Mouse (Mus musculus) MEL (cell line): ENCODE measurements around the gene Pi16. TPM values are rescaled to one million over a fixed set of nuclear protein-coding genes. Genes with fewer than 3 reads are reported as not detected.
"Not testable (repeated sequence)": the region's sequence is repeated elsewhere in the genome, so short reads cannot be mapped to it uniquely, and the experiment has no call there.

Experiments
- DNase-seq: peaks from one replicate; pipeline ENCODE4 v3.0.0; 2011; ENCODE audit warnings: low read depth, low spot score
- H3K27ac ChIP-seq: 2 replicates; pipeline ENCODE4 v1.5.1; 2012; ENCODE audit warnings: low read depth, mild to moderate bottlenecking, control low read depth, low read length, moderate library complexity; ENCODE audit not compliant: control insufficient read depth
- H3K27me3 ChIP-seq, 2 experiments: fragments of 150-350 bp in 1 of 2; sonication (generic) in 1 of 2; 2 replicates each; pipeline ENCODE4 v1.6.1; 2012; ENCODE audit warnings: low read length in 2 of 2, mild to moderate bottlenecking in 2 of 2, improper control_type of control experiment in 1 of 2, moderate library complexity in 1 of 2; ENCODE audit not compliant: insufficient read depth in 2 of 2, control insufficient read depth in 1 of 2
- H3K36me3 ChIP-seq, 2 experiments: 2 replicates each; pipeline ENCODE4 v1.6.1; 2012 to 2014; ENCODE audit warnings: low read length in 2 of 2, improper control_type of control experiment in 1 of 2, inconsistent platforms in 1 of 2, mild to moderate bottlenecking in 1 of 2; ENCODE audit not compliant: insufficient read depth in 2 of 2, control insufficient read depth in 1 of 2
- H3K4me1 ChIP-seq, 2 experiments: fragments of 150-350 bp in 1 of 2; sonication (generic) in 1 of 2; 2 replicates each; pipeline ENCODE4 v1.6.1; 2012; ENCODE audit warnings: low read length in 2 of 2, improper control_type of control experiment in 1 of 2, mild to moderate bottlenecking in 1 of 2; ENCODE audit not compliant: insufficient read depth in 2 of 2, control insufficient read depth in 1 of 2
- H3K4me3 ChIP-seq, 2 experiments: fragments of 150-350 bp in 1 of 2; sonication (generic) in 1 of 2; 2 replicates each; pipeline ENCODE4 v1.5.1; 2012; ENCODE audit warnings: low read depth in 2 of 2, low read length in 2 of 2, mild to moderate bottlenecking in 2 of 2, moderate library complexity in 2 of 2, control low read depth in 1 of 2, improper control_type of control experiment in 1 of 2; ENCODE audit not compliant: control insufficient read depth in 1 of 2, insufficient read depth in 1 of 2
- H3K79me2 ChIP-seq: 2 replicates; pipeline ENCODE4 v1.6.1; 2012; ENCODE audit warnings: mild to moderate bottlenecking, low read length, moderate library complexity; ENCODE audit not compliant: control insufficient read depth, poor library complexity, insufficient read depth
- H3K9ac ChIP-seq: 2 replicates; pipeline ENCODE4 v1.6.1; 2012; ENCODE audit warnings: low read depth, mild to moderate bottlenecking, control low read depth, low read length, moderate library complexity; ENCODE audit not compliant: control insufficient read depth, poor library complexity, severe bottlenecking
- H3K9me3 ChIP-seq: fragments of 150-350 bp; sonication (generic); replicated peaks from 2 replicates; pipeline ENCODE4 v1.6.1; 2012; ENCODE audit warnings: mild to moderate bottlenecking, low read length, improper control_type of control experiment, moderate library complexity; ENCODE audit not compliant: insufficient read depth
- CHD1 ChIP-seq: IDR thresholded peaks from 2 replicates; pipeline ENCODE4 v1.6.1; 2012; ENCODE audit warnings: low read depth, mild to moderate bottlenecking, inconsistent platforms, low read length, improper control_type of control experiment
- CHD2 ChIP-seq: IDR thresholded peaks from 2 replicates; pipeline ENCODE4 v1.6.1; 2011; ENCODE audit warnings: low read length, improper control_type of control experiment
- E2F4 ChIP-seq: IDR thresholded peaks from 2 replicates; pipeline ENCODE4 v1.6.1; 2011; ENCODE audit warnings: low read depth, low read length, improper control_type of control experiment, borderline replicate concordance
- EP300 ChIP-seq, 2 experiments: IDR thresholded peaks; 2 replicates each; pipeline ENCODE4 v1.6.1; 2011; ENCODE audit warnings: improper control_type of control experiment in 2 of 2, low read length in 2 of 2, low read depth in 1 of 2, mild to moderate bottlenecking in 1 of 2
- GABPA ChIP-seq: IDR thresholded peaks from 2 replicates; pipeline ENCODE4 v1.6.1; 2012; ENCODE audit warnings: low read depth, mild to moderate bottlenecking, inconsistent platforms, low read length, improper control_type of control experiment, moderate library complexity
- JUND ChIP-seq: IDR thresholded peaks from 2 replicates; pipeline ENCODE4 v1.6.1; 2011; ENCODE audit warnings: low read depth, mild to moderate bottlenecking, improper control_type of control experiment, low read length
- KAT2A ChIP-seq: conservative IDR thresholded peaks from 2 replicates; pipeline ENCODE4 v1.6.1; 2012; ENCODE audit warnings: low read depth, low read length, improper control_type of control experiment, inconsistent platforms
- MAFK ChIP-seq: IDR thresholded peaks from 2 replicates; pipeline ENCODE4 v1.6.1; 2011; ENCODE audit warnings: low read depth, mild to moderate bottlenecking, low read length, improper control_type of control experiment, borderline replicate concordance
- MAX ChIP-seq: IDR thresholded peaks from 2 replicates; pipeline ENCODE4 v1.6.1; 2011; ENCODE audit warnings: low read length, improper control_type of control experiment
- MXI1 ChIP-seq: IDR thresholded peaks from 2 replicates; pipeline ENCODE4 v1.6.1; 2011; ENCODE audit warnings: mild to moderate bottlenecking, low read depth, low read length, improper control_type of control experiment
- POLR2A ChIP-seq, 2 experiments: IDR thresholded peaks; 2 replicates each; pipeline ENCODE4 v1.6.1; 2011 to 2012; ENCODE audit warnings: low read length in 2 of 2, mild to moderate bottlenecking in 2 of 2, control low read depth in 1 of 2, improper control_type of control experiment in 1 of 2, low read depth in 1 of 2, moderate library complexity in 1 of 2; ENCODE audit not compliant: control insufficient read depth in 1 of 2, insufficient read depth in 1 of 2, poor library complexity in 1 of 2
- RAD21 ChIP-seq: IDR thresholded peaks from 2 replicates; pipeline ENCODE4 v1.6.1; 2011; ENCODE audit warnings: mild to moderate bottlenecking, low read depth, low read length, improper control_type of control experiment
- RCOR1 ChIP-seq: IDR thresholded peaks from 2 replicates; pipeline ENCODE4 v1.6.1; 2012; ENCODE audit warnings: low read depth, mild to moderate bottlenecking, inconsistent platforms, low read length, improper control_type of control experiment
- SIN3A ChIP-seq: IDR thresholded peaks from 2 replicates; pipeline ENCODE4 v1.6.1; 2012; ENCODE audit warnings: low read length, improper control_type of control experiment, inconsistent platforms
- TAL1 ChIP-seq: IDR thresholded peaks from 2 replicates; pipeline ENCODE4 v1.6.1; 2012; ENCODE audit warnings: mild to moderate bottlenecking, inconsistent platforms, low read length, moderate library complexity, mixed read lengths
- TBP ChIP-seq: IDR thresholded peaks from 2 replicates; pipeline ENCODE4 v1.8.0; 2011; ENCODE audit warnings: low read depth, low read length, improper control_type of control experiment
- UBTF ChIP-seq: IDR thresholded peaks from 2 replicates; pipeline ENCODE4 v1.6.1; 2012; ENCODE audit warnings: low read depth, mild to moderate bottlenecking, inconsistent platforms, low read length, improper control_type of control experiment, moderate library complexity, borderline replicate concordance; ENCODE audit not compliant: insufficient read depth
- USF2 ChIP-seq, 2 experiments: IDR thresholded peaks; 2 replicates each; pipeline ENCODE4 v1.6.1; 2011 to 2012; ENCODE audit warnings: improper control_type of control experiment in 2 of 2, low read length in 2 of 2, borderline replicate concordance in 1 of 2, inconsistent platforms in 1 of 2, low read depth in 1 of 2, mild to moderate bottlenecking in 1 of 2; ENCODE audit not compliant: insufficient read depth in 1 of 2
- ZC3H11A ChIP-seq: IDR thresholded peaks from 2 replicates; pipeline ENCODE4 v1.6.1; 2012; ENCODE audit warnings: low read depth, mild to moderate bottlenecking, inconsistent platforms, low read length, improper control_type of control experiment
- ZMIZ1 ChIP-seq: IDR thresholded peaks from 2 replicates; pipeline ENCODE4 v1.6.1; 2012; ENCODE audit warnings: low read depth, mild to moderate bottlenecking, inconsistent platforms, low read length, improper control_type of control experiment, moderate library complexity
- ZNF384 ChIP-seq: IDR thresholded peaks from 2 replicates; pipeline ENCODE4 v1.6.1; 2012; ENCODE audit warnings: low read depth, mild to moderate bottlenecking, inconsistent platforms, low read length, improper control_type of control experiment
- polyA plus RNA-seq, 2 experiments: library from polyadenylated mRNA; stranded (reverse) in 1 of 2; unstranded in 1 of 2; fragments of >175 nt in 1 of 2; fragments of >200 nt in 1 of 2; gene quantifications; 2 replicates each; pipeline versions ENCODE4 v1.2.1 to v1.2.4; 2012; ENCODE audit warnings: low replicate concordance in 2 of 2, low read depth in 1 of 2; ENCODE audit not compliant: insufficient read length in 2 of 2, insufficient read depth in 1 of 2, missing spikeins in 1 of 2
- total RNA-seq: library from RNA; depleted of rRNA; stranded (reverse); fragments of 300-350 nt; gene quantifications from 2 replicates; pipeline ENCODE4 v1.2.3, GENCODE M21; 2012; rRNA removed

Gene Pi16
- total RNA-seq, result 0.08 and 0.16 TPM in 2 replicates
- under 1 TPM in 1 of 2 experiments, not detected in 1; 0.42 TPM for polyA plus RNA-seq

DNA sequence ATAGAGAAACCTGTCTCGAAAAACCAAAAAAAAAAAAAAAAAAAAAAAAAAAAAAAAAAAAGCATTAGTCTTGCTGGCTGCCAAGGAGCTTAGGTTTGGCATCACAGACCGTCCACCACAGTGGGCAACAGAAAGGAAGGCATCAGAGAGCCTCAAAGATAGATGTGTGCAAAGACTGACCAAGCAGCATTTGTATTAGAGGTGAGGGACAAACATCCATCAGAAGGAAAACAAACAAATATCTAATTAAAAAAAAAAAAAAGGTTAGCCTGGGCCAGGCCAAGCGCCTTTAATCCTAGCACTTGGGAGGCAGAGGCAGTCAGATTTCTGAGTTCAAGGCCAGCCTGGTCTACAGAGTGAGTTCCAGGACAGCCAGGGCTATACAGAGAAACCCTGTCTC, at the start of gene Pi16:
Gene Pi16, plus strand, starts transcription at position 301 of the 400 bp plus-strand sequence.
- H3K79me2 ChIP-seq, DNase-seq, H3K4me3 ChIP-seq, H3K27me3 ChIP-seq, H3K9me3 ChIP-seq, H3K27ac ChIP-seq: not testable (repeated sequence)
- Histone ChIP-seq H3K36me3 (peaks cover 0 to 16% of the 10 kb centered on the region in 2 experiments; a peak in 2 of 4 replicates), H3K9ac (peak within 1 kb of the TSS; percentile 4; the same call in 1 of the 2 replicates), H3K4me1 (peaks cover 7 to 22% of the 10 kb centered on the region in 2 experiments; a peak in 3 of 4 replicates)

DNA sequence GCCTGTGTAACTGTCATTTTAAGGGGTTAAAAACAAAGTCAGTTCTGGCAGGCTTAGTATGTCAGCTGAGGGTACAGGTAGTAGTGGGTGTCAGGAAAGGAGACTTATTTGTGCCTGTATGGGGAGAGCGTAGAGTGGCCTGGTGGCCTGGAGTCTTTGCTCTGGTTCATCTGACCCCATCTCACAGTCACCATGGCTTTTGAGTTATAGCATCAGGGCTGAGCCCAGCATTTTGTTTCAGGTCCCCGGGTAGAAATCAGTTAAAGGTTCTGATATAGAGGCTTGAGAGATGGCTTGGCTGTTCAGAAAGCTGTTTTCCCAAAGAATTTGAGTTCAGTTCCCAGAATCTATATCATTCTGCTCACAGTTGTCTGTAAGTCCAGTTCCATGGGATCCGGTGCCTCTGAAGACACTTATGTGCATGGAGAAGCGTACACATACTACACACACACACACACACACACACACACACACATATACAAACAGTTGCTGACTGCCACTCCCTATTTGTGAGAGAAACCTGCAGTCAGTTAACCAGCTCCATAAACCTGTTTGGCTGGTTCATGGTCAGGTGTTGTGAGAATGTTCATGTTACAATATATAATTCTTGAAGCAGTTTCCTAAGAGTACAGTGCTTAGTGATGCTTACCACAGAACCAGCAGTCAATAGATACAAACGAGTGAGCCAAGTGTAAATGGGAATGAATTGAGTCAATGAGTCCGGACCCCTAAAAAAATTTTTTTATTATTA, 49.4 kb upstream of the Pi16 start:
- Histone ChIP-seq H3K27me3 (no peaks in the 10 kb centered on the region), H3K79me2 (peaks cover 31% of the 10 kb centered on the region), H3K36me3 (peaks cover 0 to 27% of the 10 kb centered on the region in 2 experiments; a peak in 2 of 4 replicates), H3K9ac (peak overlapping the region; percentile 63), H3K9me3 (no peaks in the 10 kb centered on the region), H3K4me3 (peak overlapping the region in 1 of 2 experiments; percentile 40; a peak in 2 of 4 replicates), H3K4me1 (peaks cover 0 to 28% of the 10 kb centered on the region in 2 experiments; a peak in 2 of 4 replicates), H3K27ac (peak overlapping the region; percentile 34)
- no peak for TF ChIP-seq USF2 (IDR thresholded peaks at IDR 0.05; ENCODE audit: borderline replicate concordance in 1 of 2, insufficient read depth in 1 of 2, low read depth in 1 of 2, low read length in 2 of 2)
- TF ChIP-seq RCOR1, result no peak
- no peak for TF ChIP-seq MXI1
- peak; percentile 32; the same call in 1 of the 2 replicates for TF ChIP-seq ZNF384
- no peak for TF ChIP-seq ZMIZ1
- no peak for DNase-seq

GRCm38 (mm10) chr17:29268682-29269348, 48.7 kb upstream of the Pi16 start, which contains the start of gene BC004004:
TSS of gene BC004004 (plus strand) at chr17:29268788.
- DNase-seq, result peak; percentile 98
- H3K4me1 ChIP-seq, result peaks cover 0 to 28% of the 10 kb centered on the region in 2 experiments; a peak in 2 of 4 replicates
- peak within 1 kb of the TSS; percentile 82 for H3K27ac ChIP-seq
- peaks cover 24% of the 10 kb centered on the region for H3K79me2 ChIP-seq
- H3K27me3 ChIP-seq, result no peaks in the 10 kb centered on the region
- peak within 1 kb of the TSS; percentile 94 to 97 for H3K4me3 ChIP-seq
- no peaks in the 10 kb centered on the region for H3K9me3 ChIP-seq
- H3K9ac ChIP-seq, result peak within 1 kb of the TSS; percentile 98
- peaks cover 0 to 27% of the 10 kb centered on the region in 2 experiments; a peak in 2 of 4 replicates for H3K36me3 ChIP-seq
- TF ChIP-seq TAL1 (no peak), ZC3H11A (no peak), MAX (peak; percentile 72; the same call in 1 of the 2 replicates), MXI1 (peak; percentile 92), GABPA (no peak), CHD2 (peak; percentile 97), KAT2A (peak; percentile 77), CHD1 (no peak), JUND (no peak), EP300 (IDR thresholded peaks at IDR 0.05; ENCODE audit: low read depth in 1 of 2, low read length in 2 of 2) (peak in 1 of 2 experiments; percentile 12; a peak in 2 of 4 replicates), UBTF (no peak), SIN3A (peak; percentile 91), TBP (peak; percentile 71), E2F4 (no peak; the same call in 1 of the 2 replicates), USF2 (IDR thresholded peaks at IDR 0.05; ENCODE audit: borderline replicate concordance in 1 of 2, insufficient read depth in 1 of 2, low read depth in 1 of 2, low read length in 2 of 2) (no peak), MAFK (no peak), ZNF384 (no peak), POLR2A (IDR thresholded peaks at IDR 0.05; ENCODE audit: control insufficient read depth in 1 of 2, insufficient read depth in 1 of 2, low read depth in 1 of 2, low read length in 2 of 2, poor library complexity in 1 of 2) (peak; percentile 91 to 93), ZMIZ1 (peak; percentile 86), RAD21 (no peak; the same call in 1 of the 2 replicates)
